Mouse (Mus musculus): ENCODE results near the gene Mrps23.

Mrps23 gene

GRCm38 (mm10) chr11:88171876-88172442 is 32.2 kb upstream of the Mrps23 start:
- in situ Hi-C loops (cut with MboI; ENCODE audit: low pct_unique_long_range_greater_than_20kb in 1 of 2, low sequenced_read_pairs in 2 of 2, unreplicated experiment in 1 of 2), result no loop called here

- in situ Hi-C loops (cut with MboI; ENCODE audit: low pct_unique_long_range_greater_than_20kb in 1 of 2, low sequenced_read_pairs in 2 of 2, unreplicated experiment in 1 of 2), result no loop called here
Measured at GRCm38 (mm10) chr11:88172601-88173325, 31.4 kb upstream of the Mrps23 start.

DNA sequence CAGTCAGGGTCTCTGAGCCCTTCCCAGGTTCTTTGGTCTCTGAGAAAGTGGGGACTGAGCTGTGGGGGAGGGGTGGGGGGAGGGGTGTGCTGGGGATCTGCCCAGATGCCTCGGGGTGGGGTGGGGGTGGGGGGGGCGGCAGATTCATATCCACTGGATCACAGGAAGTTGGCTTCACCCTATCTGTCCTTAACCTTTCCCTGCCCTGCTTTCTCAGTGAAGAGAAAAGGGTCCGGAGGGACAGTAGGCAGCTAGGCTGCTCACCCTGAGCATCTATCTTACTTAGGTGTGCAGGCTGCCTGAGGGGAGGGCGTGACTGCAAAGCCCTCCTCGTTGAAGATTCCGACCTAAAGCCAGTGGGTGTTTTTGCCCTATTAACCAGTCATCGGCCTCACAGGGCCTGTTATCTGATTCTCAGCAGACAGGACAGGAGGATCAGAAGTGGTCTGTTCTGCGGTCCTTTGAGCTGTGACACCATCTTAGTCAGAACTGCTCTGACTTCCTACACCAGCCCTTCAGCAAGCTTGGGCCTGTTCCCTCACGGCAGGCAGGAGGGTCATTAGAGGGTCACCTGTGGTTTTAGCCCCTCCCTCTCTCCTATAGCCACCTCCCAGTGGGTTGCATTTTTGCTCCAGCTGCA is 30.7 kb upstream of the Mrps23 start:
- in situ Hi-C loops (cut with MboI; ENCODE audit: low pct_unique_long_range_greater_than_20kb in 1 of 2, low sequenced_read_pairs in 2 of 2, unreplicated experiment in 1 of 2), result no loop called here

- in situ Hi-C loops (cut with MboI; ENCODE audit: low pct_unique_long_range_greater_than_20kb in 1 of 2, low sequenced_read_pairs in 2 of 2, unreplicated experiment in 1 of 2), result no loop called here
Measured at GRCm38 (mm10) chr11:88180467-88180958, 23.7 kb upstream of the Mrps23 start.

- in situ Hi-C loops (cut with MboI; ENCODE audit: low pct_unique_long_range_greater_than_20kb in 1 of 2, low sequenced_read_pairs in 2 of 2, unreplicated experiment in 1 of 2), result no loop called here
Measured at GRCm38 (mm10) chr11:88180959-88181619, 23.1 kb upstream of the Mrps23 start.

GRCm38 (mm10) chr11:88184632-88185180 is 19.5 kb upstream of the Mrps23 start:
- in situ Hi-C loops (cut with MboI; ENCODE audit: low pct_unique_long_range_greater_than_20kb in 1 of 2, low sequenced_read_pairs in 2 of 2, unreplicated experiment in 1 of 2), result no loop called here

GRCm38 (mm10) chr11:88186078-88186946 is 17.9 kb upstream of the Mrps23 start:
- in situ Hi-C loops (cut with MboI; ENCODE audit: low pct_unique_long_range_greater_than_20kb in 1 of 2, low sequenced_read_pairs in 2 of 2, unreplicated experiment in 1 of 2), result no loop called here

DNA sequence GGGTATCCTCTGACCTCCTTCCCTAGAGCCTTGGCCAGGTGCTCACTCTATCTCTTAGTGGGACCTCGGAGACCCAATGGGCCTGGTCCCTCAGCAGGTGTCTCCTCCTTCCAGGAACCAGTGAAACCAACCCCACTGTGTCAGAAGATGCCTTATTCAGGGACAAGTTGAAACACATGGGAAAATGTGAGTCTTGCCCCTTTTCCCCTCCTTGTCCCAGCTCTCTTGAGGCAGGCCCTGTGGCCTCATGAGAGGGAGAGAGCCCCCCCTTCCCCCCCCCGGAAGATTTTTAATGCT is 17.3 kb upstream of the Mrps23 start:
- in situ Hi-C loops (cut with MboI; ENCODE audit: low pct_unique_long_range_greater_than_20kb in 1 of 2, low sequenced_read_pairs in 2 of 2, unreplicated experiment in 1 of 2), result no loop called here

GRCm38 (mm10) chr11:88187417-88188133 is 16.6 kb upstream of the Mrps23 start:
- in situ Hi-C loops (cut with MboI; ENCODE audit: low pct_unique_long_range_greater_than_20kb in 1 of 2, low sequenced_read_pairs in 2 of 2, unreplicated experiment in 1 of 2), result no loop called here

- in situ Hi-C loops (cut with MboI; ENCODE audit: low pct_unique_long_range_greater_than_20kb in 1 of 2, low sequenced_read_pairs in 2 of 2, unreplicated experiment in 1 of 2), result no loop called here
Measured at GRCm38 (mm10) chr11:88188216-88188615, 16.0 kb upstream of the Mrps23 start.

DNA sequence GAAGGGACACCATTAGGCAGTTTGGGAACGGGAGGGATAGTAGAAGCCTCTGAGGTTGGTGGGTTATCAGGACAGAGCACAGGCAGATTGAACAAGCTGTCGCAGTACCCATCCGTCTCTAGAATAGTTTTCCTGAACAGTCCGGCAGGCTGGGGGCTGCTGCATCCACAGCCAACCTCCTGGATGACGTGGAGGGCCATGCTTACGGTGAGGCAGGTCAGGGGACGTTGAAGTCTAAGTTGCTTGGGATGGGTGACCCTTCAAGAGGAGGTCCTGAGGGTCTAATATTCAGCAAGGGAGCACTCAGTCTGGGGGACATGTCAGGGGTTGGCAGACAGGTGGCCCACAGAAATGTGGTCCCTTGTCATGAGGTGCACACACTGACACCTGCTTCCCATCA is 15.6 kb upstream of the Mrps23 start:
- in situ Hi-C loops (cut with MboI; ENCODE audit: low pct_unique_long_range_greater_than_20kb in 1 of 2, low sequenced_read_pairs in 2 of 2, unreplicated experiment in 1 of 2), result no loop called here

DNA sequence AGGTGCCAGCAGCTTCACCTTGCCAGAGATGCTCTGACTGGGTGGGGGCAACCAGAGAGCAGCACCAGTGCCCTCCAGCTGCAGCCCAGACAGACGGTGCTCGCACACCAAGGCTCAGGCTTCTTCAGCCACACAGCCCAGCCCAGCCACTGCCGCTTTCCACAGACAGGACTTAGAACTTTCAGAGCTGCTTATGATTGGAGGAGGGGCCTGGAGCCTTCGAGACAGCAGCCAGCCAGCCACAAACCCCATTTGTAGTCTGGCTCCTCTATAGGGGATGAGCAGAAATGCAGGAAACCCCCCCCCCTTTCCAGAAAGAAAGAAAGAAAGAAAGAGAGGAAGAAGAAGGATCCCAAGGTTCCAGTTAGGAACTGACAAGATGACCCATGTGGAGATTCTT is 11.6 kb upstream of the Mrps23 start:
- in situ Hi-C loops (cut with MboI; ENCODE audit: low pct_unique_long_range_greater_than_20kb in 1 of 2, low sequenced_read_pairs in 2 of 2, unreplicated experiment in 1 of 2), result no loop called here

DNA sequence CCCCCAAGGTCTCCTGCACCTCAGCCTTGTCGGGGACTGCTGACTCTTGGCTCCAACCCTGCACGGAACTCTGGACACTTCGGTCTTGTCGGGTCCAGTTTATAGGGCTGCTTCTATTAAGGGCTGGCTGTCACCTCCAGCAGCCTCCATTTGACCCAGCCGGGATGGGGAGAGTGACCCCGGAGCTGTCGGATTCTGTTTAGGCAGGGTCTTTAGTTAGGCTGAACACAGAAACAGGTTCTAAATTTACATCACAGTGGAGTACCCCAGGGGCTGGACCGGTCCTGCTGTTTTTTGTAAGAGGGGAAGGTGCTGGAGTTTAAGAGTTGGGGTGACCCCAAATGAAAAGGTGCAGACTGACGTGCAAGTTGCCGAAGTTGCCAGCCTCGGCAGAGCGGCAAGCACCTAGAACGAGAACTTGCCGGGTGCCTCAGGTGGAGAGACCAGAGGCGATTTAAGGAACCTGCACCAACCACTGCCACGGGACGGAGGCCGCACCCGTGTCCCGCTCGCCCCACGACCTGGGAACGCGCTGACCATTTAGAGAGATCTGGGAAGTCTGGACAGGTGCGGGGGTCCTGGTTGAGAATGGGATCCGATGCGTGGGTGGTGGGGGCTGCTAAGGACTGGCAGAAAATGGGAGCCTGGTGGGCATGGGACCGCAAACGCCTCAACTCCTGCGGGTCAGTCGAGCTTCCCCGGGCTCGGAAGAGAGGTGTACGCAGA is 10.9 kb upstream of the Mrps23 start:
- in situ Hi-C loops (cut with MboI; ENCODE audit: low pct_unique_long_range_greater_than_20kb in 1 of 2, low sequenced_read_pairs in 2 of 2, unreplicated experiment in 1 of 2), result no loop called here

DNA sequence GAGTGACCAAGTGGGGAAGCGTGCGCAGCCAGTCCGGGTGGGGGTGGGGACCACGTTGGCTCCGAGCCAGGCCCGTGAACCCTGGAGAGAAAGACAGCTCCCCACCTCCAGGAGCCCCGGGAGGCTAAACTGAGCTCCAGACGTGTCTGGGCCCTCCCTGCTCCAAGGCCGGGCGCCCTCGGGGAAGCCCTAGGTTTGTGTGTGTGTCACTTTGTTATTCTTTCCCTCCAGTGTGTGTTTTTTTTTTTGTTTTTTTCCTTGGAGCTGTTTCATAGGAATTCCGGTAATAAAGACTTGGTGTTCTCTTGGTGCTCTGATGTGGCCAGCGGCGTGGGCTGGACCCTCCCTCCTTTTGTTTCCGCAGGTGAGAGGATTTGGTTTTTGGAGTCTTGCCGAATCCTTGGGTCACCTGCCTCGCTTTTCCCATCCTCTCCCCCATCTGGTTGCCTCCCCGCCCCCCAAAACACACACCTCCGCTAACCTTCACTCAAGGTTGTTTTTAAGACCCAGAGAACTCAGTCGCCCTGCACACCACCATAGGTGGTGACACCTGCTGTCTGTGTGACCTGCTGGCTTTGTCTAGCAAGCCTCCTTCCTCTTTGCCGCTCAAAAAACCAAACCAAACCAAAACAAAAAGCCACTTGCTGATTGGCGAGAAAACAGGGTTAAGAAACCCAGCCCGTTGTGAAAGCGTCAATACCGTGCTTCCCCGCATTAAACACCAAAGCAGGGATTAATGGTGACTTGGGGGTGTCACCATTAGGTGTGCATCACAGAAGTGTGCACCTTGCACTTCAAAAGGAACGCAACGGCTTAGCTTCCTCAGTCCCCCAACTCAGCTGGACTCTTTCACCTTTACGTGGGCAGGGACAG is 10.1 kb upstream of the Mrps23 start:
- in situ Hi-C loops (cut with MboI; ENCODE audit: low pct_unique_long_range_greater_than_20kb in 1 of 2, low sequenced_read_pairs in 2 of 2, unreplicated experiment in 1 of 2), result no loop called here

DNA sequence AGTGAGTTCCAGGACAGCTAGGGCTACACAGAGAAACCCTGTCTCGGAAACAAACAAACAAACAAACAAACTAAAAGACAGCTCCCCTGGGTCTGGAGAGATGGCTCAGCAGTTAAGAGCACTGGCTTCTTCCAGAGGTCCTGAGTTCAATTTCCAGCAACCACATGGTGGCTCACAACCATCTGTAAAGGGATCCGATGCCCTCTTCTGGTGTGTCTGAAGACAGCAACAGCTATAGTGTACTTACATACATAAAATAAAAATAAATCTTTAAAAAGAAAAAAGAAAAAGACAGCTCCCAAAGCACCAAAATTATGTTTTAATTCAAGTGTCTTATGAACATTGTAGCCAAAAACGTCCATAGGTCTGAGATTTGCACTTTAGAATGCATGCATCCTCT is 8.5 kb upstream of the Mrps23 start:
- in situ Hi-C loops (cut with MboI; ENCODE audit: low pct_unique_long_range_greater_than_20kb in 1 of 2, low sequenced_read_pairs in 2 of 2, unreplicated experiment in 1 of 2), result loop anchor here (5.0 kb wide), 2 partner anchors 138 to 228 kb away; no protein-coding TSS in a partner anchor

DNA sequence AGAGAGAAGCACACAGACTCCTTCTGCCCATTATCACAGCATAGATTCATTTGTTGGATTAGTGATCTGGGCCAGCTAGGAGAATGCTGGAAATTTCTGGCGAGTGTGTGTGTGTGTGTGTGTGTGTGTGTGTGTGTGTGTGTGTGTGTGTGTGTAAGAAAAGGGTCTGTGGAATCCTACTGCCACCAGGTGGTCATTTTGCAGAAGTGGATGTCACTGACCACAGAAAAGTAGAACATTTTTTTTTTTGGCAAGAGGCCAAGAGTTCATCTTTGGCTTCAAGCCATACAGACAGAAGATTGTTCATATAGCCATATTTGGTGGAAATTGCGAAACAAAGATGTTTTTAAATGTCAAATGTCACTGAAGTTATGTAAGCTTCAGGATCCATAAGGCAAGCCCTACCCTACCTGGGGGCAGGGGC is 7.0 kb upstream of the Mrps23 start:
- in situ Hi-C loops (cut with MboI; ENCODE audit: low pct_unique_long_range_greater_than_20kb in 1 of 2, low sequenced_read_pairs in 2 of 2, unreplicated experiment in 1 of 2), result loop anchor here (5.0 kb wide), 2 partner anchors 140 to 230 kb away; no protein-coding TSS in a partner anchor
